Mouse (Mus musculus) neural tube, postnatal 0 days (tissue): Measurements from ENCODE around the gene Slc5a8. TPM values are rescaled to one million over a fixed set of nuclear protein-coding genes. Genes with fewer than 3 reads are reported as not detected.

ENCODE experiments used
- polyA plus RNA-seq: library from polyadenylated mRNA; unstranded; fragments of >200 nt; fragmentation: Nextera tagmentation; extraction: Ambion mirVana; gene quantifications from 2 replicates; pipeline ENCODE4 v1.2.1, GENCODE M21; 2015

The Slc5a8 gene
- 0.21 and 0.23 TPM in 2 replicates for polyA plus RNA-seq

DNA sequence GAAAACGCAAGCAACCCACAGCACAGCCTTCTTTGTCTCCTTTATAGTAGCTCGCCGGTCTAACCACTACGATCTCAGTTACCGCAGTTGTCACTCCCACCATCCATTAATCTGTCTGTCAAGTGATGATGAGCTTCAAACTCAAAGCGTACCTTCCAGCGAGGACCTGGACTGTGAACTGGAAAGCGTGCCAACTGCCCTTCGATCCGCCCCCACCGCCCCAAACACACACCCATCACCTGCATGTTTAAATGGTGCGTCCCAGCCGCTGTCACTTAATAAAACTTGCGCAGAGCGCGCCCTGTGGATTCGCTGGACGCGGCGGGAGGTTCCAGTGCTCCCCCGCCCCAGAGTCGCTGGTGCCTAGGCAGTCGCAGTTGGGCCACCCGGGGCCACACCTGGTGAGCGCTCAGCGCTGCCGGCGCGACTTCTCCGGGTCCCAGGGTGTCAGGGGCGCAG lies at the start of gene Slc5a8:
Gene Slc5a8, plus strand, starts transcription at position 361 of the 459 bp plus-strand sequence.

Other genes with a start within 250 kb of the Slc5a8 start
- gene Spic, start 201.0 kb upstream of the Slc5a8 start, polyA plus RNA-seq = not detected in 2 replicates
- gene Arl1, start 155.1 kb upstream of the Slc5a8 start, polyA plus RNA-seq = 162 and 166 TPM in 2 replicates
- gene Utp20, start 59.2 kb upstream of the Slc5a8 start, polyA plus RNA-seq = 7.7 and 9.7 TPM in 2 replicates